Mouse (Mus musculus) lung, postnatal 4 days (tissue): ENCODE measurements at regions not wholly inside any gene's neighbourhood (a gene's known extent, or its start where the extent isn't known, plus 50 kb on each side); places are given as distances from the start of the nearest gene placed in this dataset.
"Not testable (repeated sequence)": the region's sequence is repeated elsewhere in the genome, so short reads cannot be mapped to it uniquely, and the experiment has no call there.

Source experiments
- DNase-seq, 2 experiments: peaks; one replicate each; pipeline ENCODE4 v3.0.0; 2021

GRCm38 (mm10) chr2:116526203-116526602, 352.3 kb upstream of the Tmco5 start:
- not testable (repeated sequence) for DNase-seq

- DNase-seq, result no peak
Observed at GRCm38 (mm10) chr2:116536453-116536852, 342.0 kb upstream of the Tmco5 start.

- DNase-seq, result no peak
Observed at GRCm38 (mm10) chr2:116559350-116559749, 319.1 kb upstream of the Tmco5 start.

- no peak for DNase-seq
Observed at GRCm38 (mm10) chr2:116583989-116584388, 294.5 kb upstream of the Tmco5 start.

- no peak for DNase-seq
Observed at GRCm38 (mm10) chr2:116586203-116586959, 292.1 kb upstream of the Tmco5 start.

GRCm38 (mm10) chr2:116605869-116606268, 272.6 kb upstream of the Tmco5 start:
- no peak for DNase-seq

- DNase-seq, result no peak
Observed at GRCm38 (mm10) chr2:116639935-116640334, 238.6 kb upstream of the Tmco5 start.

- DNase-seq, result no peak
Observed at GRCm38 (mm10) chr2:116652106-116652505, 226.4 kb upstream of the Tmco5 start.

- no peak for DNase-seq
Observed at GRCm38 (mm10) chr2:116685756-116686155, 192.7 kb upstream of the Tmco5 start.

- DNase-seq, result no peak
Observed at GRCm38 (mm10) chr2:116697542-116697941, 180.9 kb upstream of the Tmco5 start.

GRCm38 (mm10) chr2:116704705-116705104, 173.8 kb upstream of the Tmco5 start:
- no peak for DNase-seq

GRCm38 (mm10) chr2:116709608-116710007, 168.9 kb upstream of the Tmco5 start:
- DNase-seq, result no peak

GRCm38 (mm10) chr2:116716529-116717201, 161.8 kb upstream of the Tmco5 start:
- DNase-seq, result no peak

- no peak for DNase-seq
Observed at GRCm38 (mm10) chr2:116718637-116719036, 159.9 kb upstream of the Tmco5 start.

GRCm38 (mm10) chr2:116727591-116727990, 150.9 kb upstream of the Tmco5 start:
- no peak for DNase-seq

GRCm38 (mm10) chr2:116735702-116736101, 142.8 kb upstream of the Tmco5 start:
- peak; percentile 52 to 70 for DNase-seq

- no peak for DNase-seq
Observed at GRCm38 (mm10) chr2:116768459-116769047, 109.9 kb upstream of the Tmco5 start.

GRCm38 (mm10) chr2:116769186-116769585, 109.3 kb upstream of the Tmco5 start:
- no peak for DNase-seq

GRCm38 (mm10) chr2:116772569-116772968, 105.9 kb upstream of the Tmco5 start:
- no peak for DNase-seq

- DNase-seq, result no peak
Observed at GRCm38 (mm10) chr2:116800141-116800540, 78.3 kb upstream of the Tmco5 start.

GRCm38 (mm10) chr2:116801578-116801977, 76.9 kb upstream of the Tmco5 start:
- no peak for DNase-seq

GRCm38 (mm10) chr2:116807207-116807606, 71.3 kb upstream of the Tmco5 start:
- DNase-seq, result no peak

- DNase-seq, result no peak
Observed at GRCm38 (mm10) chr2:116807636-116808035, 70.9 kb upstream of the Tmco5 start.

- DNase-seq, result no peak
Observed at GRCm38 (mm10) chr2:116808113-116808512, 70.4 kb upstream of the Tmco5 start.
